Mouse (Mus musculus): ENCODE measurements around the gene Yju2.
"Not testable (repeated sequence)": the region's sequence is repeated elsewhere in the genome, so short reads cannot be mapped to it uniquely, and the experiment has no call there.

Yju2 gene

GRCm38 (mm10) chr17:55958918-55959728 is at the start of gene Yju2:
Gene Yju2, plus strand, starts transcription at chr17:55959099.
- peak; percentile 85 for ATAC-seq (ENCODE audit: insufficient number of reproducible peaks, low FRiP score, low TSS enrichment)

GRCm38 (mm10) chr17:55931553-55932502 is 27.1 kb upstream of the Yju2 start:
- ATAC-seq (ENCODE audit: insufficient number of reproducible peaks, low FRiP score, low TSS enrichment), result peak; percentile 95

GRCm38 (mm10) chr17:55932635-55933034 is 26.3 kb upstream of the Yju2 start:
- no peak for ATAC-seq (ENCODE audit: insufficient number of reproducible peaks, low FRiP score, low TSS enrichment)

GRCm38 (mm10) chr17:55933191-55933590 is 25.7 kb upstream of the Yju2 start:
- ATAC-seq (ENCODE audit: insufficient number of reproducible peaks, low FRiP score, low TSS enrichment), result no peak

- not testable (repeated sequence) for ATAC-seq (ENCODE audit: insufficient number of reproducible peaks, low FRiP score, low TSS enrichment)
These were observed 14.5 kb upstream of the Yju2 start for GRCm38 (mm10) chr17:55944387-55944865.

GRCm38 (mm10) chr17:55944866-55945682 is 13.8 kb upstream of the Yju2 start:
- ATAC-seq (ENCODE audit: insufficient number of reproducible peaks, low FRiP score, low TSS enrichment), result peak; percentile 99

GRCm38 (mm10) chr17:55945696-55946095 is 13.2 kb upstream of the Yju2 start:
- no peak for ATAC-seq (ENCODE audit: insufficient number of reproducible peaks, low FRiP score, low TSS enrichment)

GRCm38 (mm10) chr17:55948647-55949046 is 10.3 kb upstream of the Yju2 start:
- no peak for ATAC-seq (ENCODE audit: insufficient number of reproducible peaks, low FRiP score, low TSS enrichment)

- no peak for ATAC-seq (ENCODE audit: insufficient number of reproducible peaks, low FRiP score, low TSS enrichment)
These were observed 9.5 kb upstream of the Yju2 start, which contains the start of gene Zfp119b for GRCm38 (mm10) chr17:55949400-55949799. Gene Zfp119b, minus strand, starts transcription at chr17:55949500.

- no peak for ATAC-seq (ENCODE audit: insufficient number of reproducible peaks, low FRiP score, low TSS enrichment)
These were observed 8.3 kb upstream of the Yju2 start for GRCm38 (mm10) chr17:55950601-55951000.

- no peak for ATAC-seq (ENCODE audit: insufficient number of reproducible peaks, low FRiP score, low TSS enrichment)
These were observed 6.9 kb upstream of the Yju2 start for GRCm38 (mm10) chr17:55952041-55952440.

- no peak for ATAC-seq (ENCODE audit: insufficient number of reproducible peaks, low FRiP score, low TSS enrichment)
These were observed 6.4 kb upstream of the Yju2 start, which contains the start of gene Ebi3 for GRCm38 (mm10) chr17:55952447-55953027. Gene Ebi3, plus strand, starts transcription at chr17:55952640.

GRCm38 (mm10) chr17:55953751-55954150 is 5.1 kb upstream of the Yju2 start:
- no peak for ATAC-seq (ENCODE audit: insufficient number of reproducible peaks, low FRiP score, low TSS enrichment)

GRCm38 (mm10) chr17:55954229-55954628 is 4.7 kb upstream of the Yju2 start:
- ATAC-seq (ENCODE audit: insufficient number of reproducible peaks, low FRiP score, low TSS enrichment), result no peak

- peak; percentile 9; the same call in 1 of the 2 replicates for ATAC-seq (ENCODE audit: insufficient number of reproducible peaks, low FRiP score, low TSS enrichment)
These were observed 2.8 kb upstream of the Yju2 start for GRCm38 (mm10) chr17:55956129-55956528.

- no peak for ATAC-seq (ENCODE audit: insufficient number of reproducible peaks, low FRiP score, low TSS enrichment)
These were observed 2.3 kb upstream of the Yju2 start for GRCm38 (mm10) chr17:55956591-55956990.

GRCm38 (mm10) chr17:55957168-55957567 is 1.7 kb upstream of the Yju2 start:
- ATAC-seq (ENCODE audit: insufficient number of reproducible peaks, low FRiP score, low TSS enrichment), result no peak

- no peak for ATAC-seq (ENCODE audit: insufficient number of reproducible peaks, low FRiP score, low TSS enrichment)
These were observed 944 bp upstream of the Yju2 start for GRCm38 (mm10) chr17:55957726-55958583.

GRCm38 (mm10) chr17:55958584-55958886 is 364 bp upstream of the Yju2 start:
- no peak for ATAC-seq (ENCODE audit: insufficient number of reproducible peaks, low FRiP score, low TSS enrichment)
